Mouse (Mus musculus): ENCODE measurements around the gene Rplp0. TPM values are rescaled to one million over a fixed set of nuclear protein-coding genes. Genes with fewer than 3 reads are reported as not detected.

Rplp0 gene
- polyA plus RNA-seq, 1 experiment = 478 TPM

DNA sequence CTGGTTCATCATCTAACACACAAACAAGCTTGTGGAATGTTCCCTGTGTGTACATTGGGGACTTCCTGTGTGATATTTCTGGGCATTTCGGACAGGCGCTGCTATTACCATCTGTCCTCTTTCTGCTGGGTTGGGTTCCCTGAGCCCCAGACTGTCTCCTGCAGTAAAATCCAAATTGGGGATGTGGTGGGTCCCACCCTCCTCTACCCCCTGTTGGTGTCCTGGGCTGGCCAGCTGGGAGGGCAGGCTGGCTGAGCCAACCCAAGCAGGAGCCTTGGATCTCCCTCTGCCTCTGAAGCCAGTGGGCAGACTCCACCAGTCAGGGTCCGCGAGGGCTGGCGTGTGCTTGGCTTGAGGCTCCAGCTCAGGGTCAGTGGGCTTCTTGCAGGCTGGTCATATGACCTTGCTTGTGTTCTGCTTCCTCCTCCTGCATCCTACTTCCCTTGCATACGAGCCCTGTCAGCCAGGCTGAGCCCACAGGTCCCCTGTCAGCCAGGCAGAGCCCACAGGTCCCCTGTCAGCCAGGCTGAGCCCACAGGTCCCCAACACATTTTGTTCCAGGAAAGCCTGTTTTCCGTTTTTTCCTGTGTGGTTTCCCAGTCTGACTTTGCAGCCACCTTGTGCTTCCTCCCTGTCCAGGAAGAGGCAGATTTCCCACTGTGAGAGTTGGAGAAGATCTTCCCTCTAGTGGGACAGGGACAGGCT is 29.4 kb upstream of the Rplp0 start:
- H3K27me3 ChIP-seq (ENCODE audit: control insufficient read depth, insufficient read depth, low read length) = no peaks in the 10 kb centered on the region
- peak overlapping the region; percentile 16 for H3K4me3 ChIP-seq (replicated peaks; ENCODE audit: insufficient read depth, low read depth, low read length)
- H3K27ac ChIP-seq (ENCODE audit: insufficient read depth, low read length) = peak overlapping the region; percentile 88
- 7% methylated on average over 7 of the region's 7 CpGs for WGBS
- DNase-seq = peak; percentile 65 to 67
- TF ChIP-seq POLR2A (IDR thresholded peaks at IDR 0.05; ENCODE audit: borderline replicate concordance, insufficient read depth, low read length) (0 out of 2 replicates have a peak, but pooled peaks have one; percentile 13), CTCF (IDR thresholded peaks at IDR 0.05; ENCODE audit: borderline replicate concordance, insufficient read depth, low read depth, low read length) (no peak)
- peaks cover 94% of the 10 kb centered on the region for H3K4me1 ChIP-seq (ENCODE audit: control insufficient read depth, insufficient read depth, low read length)

DNA sequence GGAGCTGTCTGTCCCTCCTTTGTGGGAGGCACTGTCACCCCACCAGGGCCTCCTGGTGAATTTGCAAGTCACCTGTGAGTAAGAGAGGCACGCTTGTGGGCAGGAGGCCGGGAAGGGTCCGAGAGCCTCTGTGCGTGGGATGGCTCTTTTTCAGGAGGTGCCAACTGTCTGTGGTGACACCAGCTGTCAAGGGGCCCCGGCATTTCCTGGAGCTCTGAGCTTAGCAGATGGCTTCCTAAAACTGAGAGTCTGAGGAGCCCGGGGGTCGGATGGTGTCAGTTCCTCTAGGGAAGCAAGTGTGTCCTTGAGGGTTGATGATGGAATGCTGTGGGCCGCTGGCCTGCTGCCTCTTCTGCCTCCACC is 28.8 kb upstream of the Rplp0 start:
- WGBS = 4% methylated on average over 8 of the region's 8 CpGs

GRCm38 (mm10) chr5:115531671-115532270 is 27.5 kb upstream of the Rplp0 start:
- H3K4me1 ChIP-seq (ENCODE audit: control insufficient read depth, insufficient read depth, low read length) = peaks cover 87% of the 10 kb centered on the region
- TF ChIP-seq CTCF (IDR thresholded peaks at IDR 0.05; ENCODE audit: borderline replicate concordance, insufficient read depth, low read depth, low read length) (no peak), POLR2A (IDR thresholded peaks at IDR 0.05; ENCODE audit: borderline replicate concordance, insufficient read depth, low read length) (no peak)
- peak overlapping the region; percentile 88 for H3K27ac ChIP-seq (ENCODE audit: insufficient read depth, low read length)
- H3K4me3 ChIP-seq (replicated peaks; ENCODE audit: insufficient read depth, low read depth, low read length) = peak overlapping the region; percentile 7
- DNase-seq = peak; percentile 82 to 90
- H3K27me3 ChIP-seq (ENCODE audit: control insufficient read depth, insufficient read depth, low read length) = no peaks in the 10 kb centered on the region
- WGBS = 3% methylated on average over 18 of the region's 18 CpGs

More for the DNA sequence above, 28.8 kb upstream of the Rplp0 start:
- H3K27ac ChIP-seq (ENCODE audit: insufficient read depth, low read length) = peak overlapping the region; percentile 88
- peak; percentile 95 to 96 for DNase-seq
- H3K4me1 ChIP-seq (ENCODE audit: control insufficient read depth, insufficient read depth, low read length) = peaks cover 94% of the 10 kb centered on the region
- no peaks in the 10 kb centered on the region for H3K27me3 ChIP-seq (ENCODE audit: control insufficient read depth, insufficient read depth, low read length)
- TF ChIP-seq CTCF (IDR thresholded peaks at IDR 0.05; ENCODE audit: borderline replicate concordance, insufficient read depth, low read depth, low read length) (no peak), POLR2A (IDR thresholded peaks at IDR 0.05; ENCODE audit: borderline replicate concordance, insufficient read depth, low read length) (no peak)
- H3K4me3 ChIP-seq (replicated peaks; ENCODE audit: insufficient read depth, low read depth, low read length) = no peak overlapping the region

DNA sequence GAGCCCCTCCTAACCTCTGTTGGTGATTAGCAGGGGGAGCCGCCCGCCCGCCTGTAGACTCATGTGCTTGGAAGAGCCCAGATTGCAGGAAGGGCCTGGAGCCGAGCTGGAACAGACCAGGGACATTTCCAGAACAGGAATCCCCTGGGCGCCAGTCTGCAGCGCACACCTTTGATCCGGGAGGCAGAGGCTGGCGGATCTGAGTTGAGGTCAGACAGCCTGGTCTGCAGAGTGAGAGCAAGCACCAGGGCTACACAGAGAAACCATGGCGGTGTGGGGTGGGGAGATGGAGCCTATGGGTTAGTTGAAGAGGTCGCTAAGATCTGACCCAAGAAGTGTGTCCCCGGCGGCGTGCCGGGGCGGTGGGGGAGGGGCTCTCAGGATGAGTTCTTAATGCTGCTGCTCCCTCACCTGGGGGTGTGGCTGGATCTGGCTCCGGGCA is 25.0 kb upstream of the Rplp0 start:
- no peak for DNase-seq
- peaks cover 79% of the 10 kb centered on the region for H3K4me1 ChIP-seq (ENCODE audit: control insufficient read depth, insufficient read depth, low read length)
- no peak overlapping the region for H3K27ac ChIP-seq (ENCODE audit: insufficient read depth, low read length)
- H3K27me3 ChIP-seq (ENCODE audit: control insufficient read depth, insufficient read depth, low read length) = no peaks in the 10 kb centered on the region
- WGBS = 28% methylated on average over 16 of the region's 16 CpGs
- TF ChIP-seq POLR2A (IDR thresholded peaks at IDR 0.05; ENCODE audit: borderline replicate concordance, insufficient read depth, low read length) = no peak
- no peak for TF ChIP-seq CTCF (IDR thresholded peaks at IDR 0.05; ENCODE audit: borderline replicate concordance, insufficient read depth, low read depth, low read length)
- no peak overlapping the region for H3K4me3 ChIP-seq (replicated peaks; ENCODE audit: insufficient read depth, low read depth, low read length)

DNA sequence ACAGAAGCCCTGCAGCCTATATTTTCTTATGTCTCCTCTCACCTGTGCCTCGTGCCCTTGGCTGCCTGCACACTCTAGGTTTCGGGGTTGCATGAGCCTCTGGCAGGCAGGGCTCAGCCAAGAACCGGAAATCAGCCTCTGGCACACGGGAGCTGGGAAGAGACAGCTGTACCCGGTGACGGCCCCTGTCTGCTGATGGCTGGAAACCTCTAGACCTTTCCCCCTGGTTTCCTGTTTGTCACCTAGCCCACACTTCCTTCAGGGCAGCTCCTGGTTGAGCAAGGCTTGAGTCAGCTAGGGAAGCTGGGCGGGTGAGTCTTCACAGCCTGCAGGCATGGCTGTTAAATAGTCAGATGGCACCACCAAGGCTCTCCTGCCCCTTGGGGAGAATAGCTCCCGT is 24.4 kb upstream of the Rplp0 start:
- H3K4me3 ChIP-seq (replicated peaks; ENCODE audit: insufficient read depth, low read depth, low read length) = no peak overlapping the region
- H3K27me3 ChIP-seq (ENCODE audit: control insufficient read depth, insufficient read depth, low read length) = no peaks in the 10 kb centered on the region
- peaks cover 74% of the 10 kb centered on the region for H3K4me1 ChIP-seq (ENCODE audit: control insufficient read depth, insufficient read depth, low read length)
- peak in 1 of 2 experiments; percentile 42 for DNase-seq
- no peak overlapping the region for H3K27ac ChIP-seq (ENCODE audit: insufficient read depth, low read length)
- TF ChIP-seq CTCF (IDR thresholded peaks at IDR 0.05; ENCODE audit: borderline replicate concordance, insufficient read depth, low read depth, low read length) = no peak
- TF ChIP-seq POLR2A (IDR thresholded peaks at IDR 0.05; ENCODE audit: borderline replicate concordance, insufficient read depth, low read length) = no peak
- WGBS = 25% methylated on average over 8 of the region's 8 CpGs

DNA sequence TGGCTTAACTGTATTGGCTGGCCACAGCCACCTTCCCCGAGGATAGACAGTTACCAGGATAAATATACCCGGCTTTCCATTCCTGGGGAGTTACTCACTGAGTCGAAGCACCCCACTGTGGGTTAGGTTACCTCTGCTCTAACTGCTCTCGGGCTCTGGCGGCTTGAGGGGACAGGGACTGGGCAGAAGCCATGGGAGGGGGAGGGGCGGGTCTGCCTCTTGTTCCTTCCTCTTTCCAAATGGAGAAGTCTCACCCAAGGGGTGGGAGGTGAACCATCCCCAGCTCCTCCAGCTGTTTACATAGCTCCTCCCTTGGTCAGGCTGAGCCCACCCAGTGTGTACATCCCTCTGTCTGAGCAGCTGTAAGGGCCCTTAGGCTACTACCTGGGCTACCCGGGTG is 23.6 kb upstream of the Rplp0 start:
- H3K27me3 ChIP-seq (ENCODE audit: control insufficient read depth, insufficient read depth, low read length) = no peaks in the 10 kb centered on the region
- no peak for DNase-seq
- TF ChIP-seq CTCF (IDR thresholded peaks at IDR 0.05; ENCODE audit: borderline replicate concordance, insufficient read depth, low read depth, low read length) = no peak
- TF ChIP-seq POLR2A (IDR thresholded peaks at IDR 0.05; ENCODE audit: borderline replicate concordance, insufficient read depth, low read length) = no peak
- 49% methylated on average over 7 of the region's 7 CpGs for WGBS
- no peak overlapping the region for H3K27ac ChIP-seq (ENCODE audit: insufficient read depth, low read length)
- H3K4me3 ChIP-seq (replicated peaks; ENCODE audit: insufficient read depth, low read depth, low read length) = no peak overlapping the region
- peaks cover 71% of the 10 kb centered on the region for H3K4me1 ChIP-seq (ENCODE audit: control insufficient read depth, insufficient read depth, low read length)

DNA sequence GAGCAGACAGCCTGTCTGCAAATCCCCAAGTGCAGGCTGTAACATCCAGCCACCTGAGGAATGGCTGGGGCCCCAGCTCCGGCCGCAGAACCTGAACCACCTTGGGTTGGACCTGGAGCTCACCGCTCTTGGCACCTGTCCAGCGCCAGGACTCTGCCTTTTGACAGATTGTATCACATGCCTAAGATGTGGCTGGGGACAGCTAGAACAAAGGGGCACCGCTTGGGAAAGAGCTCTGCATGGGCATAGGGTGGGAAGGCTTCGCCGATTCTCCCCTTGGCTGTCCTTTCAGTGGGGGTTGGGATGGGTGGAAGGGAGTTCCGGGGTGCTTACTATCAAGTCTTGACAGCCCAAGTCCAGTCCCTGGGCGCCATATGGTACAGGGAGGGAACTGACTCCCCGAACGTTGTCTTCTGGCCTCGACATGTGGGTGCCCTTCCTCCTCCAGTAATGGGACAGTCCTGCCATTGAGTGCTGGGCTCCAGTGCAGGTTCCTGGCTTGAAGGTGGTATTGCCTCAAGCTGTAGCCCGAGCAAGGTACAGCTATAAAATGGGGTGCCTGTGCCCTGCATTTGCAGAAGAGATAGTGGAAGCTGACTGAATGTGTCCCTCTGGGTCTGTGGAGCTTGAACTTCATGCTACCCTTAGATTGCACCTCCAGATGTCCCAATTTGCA is 21.1 kb upstream of the Rplp0 start:
- TF ChIP-seq CTCF (IDR thresholded peaks at IDR 0.05; ENCODE audit: borderline replicate concordance, insufficient read depth, low read depth, low read length) (no peak), POLR2A (IDR thresholded peaks at IDR 0.05; ENCODE audit: borderline replicate concordance, insufficient read depth, low read length) (no peak)
- H3K4me3 ChIP-seq (replicated peaks; ENCODE audit: insufficient read depth, low read depth, low read length) = no peak overlapping the region
- 12% methylated on average over 13 of the region's 13 CpGs for WGBS
- no peak overlapping the region for H3K27ac ChIP-seq (ENCODE audit: insufficient read depth, low read length)
- peaks cover 63% of the 10 kb centered on the region for H3K4me1 ChIP-seq (ENCODE audit: control insufficient read depth, insufficient read depth, low read length)
- DNase-seq = peak; percentile 56 to 65
- no peaks in the 10 kb centered on the region for H3K27me3 ChIP-seq (ENCODE audit: control insufficient read depth, insufficient read depth, low read length)
